Mouse (Mus musculus) heart, embryonic 10.5 days (tissue): ENCODE results near the gene Wfdc18. TPM values are rescaled to one million over a fixed set of nuclear protein-coding genes. Genes with fewer than 3 reads are reported as not detected.
A peak's percentile ranks its signal among the peaks of the same experiment; 100 is the strongest.

Source experiments
- DNase-seq: peaks from one replicate; pipeline ENCODE4 v3.0.0-alpha.2; 2017; ENCODE audit warnings: low spot score
- H3K27ac ChIP-seq: fragments of 300-500 bp; sonication (generic); 2 replicates; pipeline ENCODE4 v1.5.1; 2016; ENCODE audit warnings: mild to moderate bottlenecking
- H3K27me3 ChIP-seq: fragments of 300-500 bp; sonication (generic); 2 replicates; pipeline ENCODE4 v1.6.1; 2016; ENCODE audit warnings: mild to moderate bottlenecking; ENCODE audit not compliant: poor library complexity, insufficient read depth, severe bottlenecking
- H3K36me3 ChIP-seq: fragments of 300-500 bp; sonication (generic); 2 replicates; pipeline ENCODE4 v1.6.1; 2016; ENCODE audit warnings: mild to moderate bottlenecking, moderate library complexity
- H3K4me1 ChIP-seq: fragments of 300-500 bp; sonication (generic); 2 replicates; pipeline ENCODE4 v1.6.1; 2016; ENCODE audit warnings: mild to moderate bottlenecking
- H3K4me3 ChIP-seq: fragments of 300-500 bp; sonication (generic); 2 replicates; pipeline ENCODE4 v1.5.1; 2016; ENCODE audit warnings: mild to moderate bottlenecking, moderate library complexity
- H3K9me3 ChIP-seq: fragments of 300-500 bp; sonication (generic); 2 replicates; pipeline ENCODE4 v1.6.1; 2016; ENCODE audit warnings: mild to moderate bottlenecking, moderate library complexity
- WGBS: fragments of 180-500 bp; shearing (Covaris S2); methylation state at CpG from one replicate; pipeline ENCODE4 v1.1.7; 2016; 5-methylcytosine and 5-hydroxymethylcytosine counted together
- polyA plus RNA-seq: library from polyadenylated mRNA; unstranded; fragments of >200 nt; fragmentation: Nextera tagmentation; extraction: Ambion mirVana; gene quantifications from 2 replicates; pipeline ENCODE4 v1.2.1, GENCODE M21; 2016

Wfdc18 gene
- polyA plus RNA-seq, 1 experiment from 2014 or later = not detected

DNA sequence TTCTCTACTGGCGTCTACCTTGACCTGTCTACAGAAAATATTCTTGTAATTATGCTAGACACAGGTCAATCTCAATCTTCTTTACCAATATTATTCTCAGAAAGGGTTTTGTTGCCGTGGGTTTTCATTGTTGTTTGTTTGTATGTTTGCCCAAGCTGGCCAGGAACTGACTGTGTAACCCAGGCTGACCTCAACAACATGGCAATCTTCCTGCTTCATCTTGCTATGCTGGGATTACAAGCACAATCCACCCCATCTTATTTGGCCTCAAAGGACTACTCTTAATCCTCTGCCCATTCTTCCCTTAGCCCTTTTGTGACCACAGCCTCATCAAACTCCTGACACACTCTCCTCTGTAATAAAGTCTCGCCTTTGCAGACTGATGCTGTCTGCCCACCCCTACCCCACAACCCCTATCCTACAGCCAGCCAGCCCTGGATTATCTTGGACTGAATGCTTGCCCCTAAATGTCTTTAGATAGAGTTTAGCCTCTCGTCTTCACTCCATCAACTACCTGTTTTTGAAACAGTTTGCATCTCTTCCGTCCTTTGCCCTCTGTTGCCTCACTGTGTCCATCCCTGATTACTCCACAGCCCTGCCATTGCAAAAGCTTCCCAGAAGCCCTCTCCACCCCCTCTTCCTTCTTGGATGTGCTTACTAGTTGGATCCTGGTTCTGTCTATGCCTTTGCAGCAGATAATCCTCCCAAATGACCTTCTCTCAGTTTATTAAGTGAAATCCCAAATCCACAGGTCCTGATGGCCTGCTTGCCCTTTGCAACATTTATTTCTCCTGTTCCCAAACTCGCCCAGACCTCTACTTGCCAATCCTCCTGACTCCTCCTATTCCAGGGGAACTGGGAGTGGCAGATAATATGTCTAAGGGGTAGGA, 38.8 kb downstream of the Wfdc18 start:
- Histone ChIP-seq H3K4me1 (no peaks in the 10 kb centered on the region), H3K27me3 (peaks cover 53% of the 10 kb centered on the region), H3K9me3 (no peaks in the 10 kb centered on the region), H3K27ac (no peak overlapping the region), H3K4me3 (no peak overlapping the region), H3K36me3 (no peaks in the 10 kb centered on the region)
- DNase-seq = no peak
- WGBS = 60% methylated on average over 6 of the region's 6 CpGs

DNA sequence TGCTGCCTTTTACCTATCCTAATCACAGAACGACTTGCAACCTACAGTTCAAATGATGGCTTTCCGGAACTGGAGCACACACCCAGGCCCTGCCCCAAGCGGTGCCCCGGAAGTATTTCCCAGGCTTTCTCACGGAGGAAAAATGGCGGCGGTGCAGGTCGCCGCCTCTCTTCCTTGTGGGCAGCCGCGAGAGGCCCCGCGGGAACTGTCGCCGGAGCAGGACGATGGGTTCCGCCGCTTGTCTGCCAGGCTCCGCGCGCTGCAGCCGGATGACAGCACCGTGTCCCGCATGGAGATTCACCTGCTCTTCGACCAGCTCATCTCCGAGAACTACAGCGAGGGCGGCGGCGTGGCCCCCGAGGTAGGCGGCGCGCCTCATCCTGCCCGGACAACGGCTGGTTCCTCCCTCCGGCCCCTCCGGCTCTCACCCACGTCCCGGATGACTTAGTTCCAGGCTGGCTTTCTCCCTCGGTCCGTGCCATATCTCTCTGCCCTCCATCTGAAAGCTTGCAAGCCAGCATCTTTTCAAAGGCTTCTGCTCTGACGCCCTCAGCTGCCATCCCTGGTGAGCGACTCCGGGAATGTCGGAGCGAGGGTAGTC, 44.9 kb downstream of the Wfdc18 start, which contains the start of gene Heatr6:
Heatr6 (plus strand) TSS at position 116 of the 601 bp plus-strand sequence.
- Histone ChIP-seq H3K4me3 (peak within 1 kb of the TSS; percentile 84), H3K9me3 (no peaks in the 10 kb centered on the region), H3K27ac (peak within 1 kb of the TSS; percentile 95), H3K27me3 (peaks cover 15% of the 10 kb centered on the region; the same call in 1 of the 2 replicates), H3K36me3 (peaks cover 30% of the 10 kb centered on the region), H3K4me1 (peaks cover 10% of the 10 kb centered on the region)
- WGBS = under 1% methylated on average over 47 of the region's 47 CpGs
- peak; percentile 94 for DNase-seq

DNA sequence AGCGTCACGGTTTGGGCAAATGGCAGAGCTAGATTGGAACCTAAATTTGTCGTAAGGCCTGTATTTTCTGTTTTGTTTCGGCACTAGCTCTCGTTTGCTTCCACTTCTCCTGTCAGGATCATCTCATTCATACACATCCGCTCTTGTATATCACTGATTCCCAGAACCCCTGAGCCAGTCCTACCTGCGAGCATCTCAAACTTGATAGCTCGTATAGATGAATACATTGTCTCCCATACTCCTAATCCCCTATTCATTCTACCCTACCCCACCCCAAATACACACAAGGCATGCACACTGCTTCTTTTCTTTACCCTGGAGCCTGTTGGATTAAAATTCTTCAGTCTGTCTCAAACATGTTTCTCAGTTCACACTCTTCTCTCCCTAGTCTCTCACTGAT, 45.4 kb downstream of the Wfdc18 start:
- H3K36me3 ChIP-seq = peaks cover 36% of the 10 kb centered on the region
- peaks cover 15% of the 10 kb centered on the region; the same call in 1 of the 2 replicates for H3K27me3 ChIP-seq
- no peak for DNase-seq
- H3K4me3 ChIP-seq = peak overlapping the region; percentile 84
- 9% methylated on average over 8 of the region's 8 CpGs for WGBS
- no peaks in the 10 kb centered on the region for H3K9me3 ChIP-seq
- peaks cover 10% of the 10 kb centered on the region for H3K4me1 ChIP-seq
- peak overlapping the region; percentile 95 for H3K27ac ChIP-seq

Other genes with a start within 250 kb of the Wfdc18 start
- 1.9 and 3.1 TPM in 2 replicates for gene Mmp28, start 245.9 kb upstream of the Wfdc18 start, polyA plus RNA-seq
- 8.0 and 8.6 TPM in 2 replicates for gene Taf15, start 235.9 kb upstream of the Wfdc18 start, polyA plus RNA-seq
- gene Heatr9, start 186.8 kb upstream of the Wfdc18 start, polyA plus RNA-seq = not detected in 2 replicates
- gene Ccl5, start 178.5 kb upstream of the Wfdc18 start, polyA plus RNA-seq = not detected in 2 replicates
- gene Ccl9, start 130.4 kb upstream of the Wfdc18 start, polyA plus RNA-seq = 0.41 and 0.97 TPM in 2 replicates
- gene Ccl6, start 115.9 kb upstream of the Wfdc18 start, polyA plus RNA-seq = 0.64 and 2.5 TPM in 2 replicates
- not detected in 2 replicates for gene Rpl9-ps1, start 63.4 kb upstream of the Wfdc18 start, polyA plus RNA-seq
- gene Ccl3, start 59.7 kb upstream of the Wfdc18 start, polyA plus RNA-seq = 0.53 TPM in 1 of 2 replicates, not detected in the other
- gene Ccl4, start 46.4 kb upstream of the Wfdc18 start, polyA plus RNA-seq = not detected in 2 replicates
- 0.49 TPM in 1 of 2 replicates, not detected in the other for gene Wfdc17, start 5.0 kb upstream of the Wfdc18 start, polyA plus RNA-seq
- gene Wfdc21, start 37.9 kb downstream of the Wfdc18 start, polyA plus RNA-seq = not detected in 2 replicates
- 16.1 and 19.9 TPM in 2 replicates for gene Heatr6, start 44.7 kb downstream of the Wfdc18 start, polyA plus RNA-seq
- 0.14 and 2.0 TPM in 2 replicates for gene Hnf1b, start 141.0 kb downstream of the Wfdc18 start, polyA plus RNA-seq
- 27.4 and 36.2 TPM in 2 replicates for gene Ddx52, start 233.0 kb downstream of the Wfdc18 start, polyA plus RNA-seq